Mouse (Mus musculus) G1E (cell line): Measurements from ENCODE around the gene Fads2.

ENCODE experiments used
- CTCF ChIP-seq: IDR thresholded peaks from 2 replicates; pipeline ENCODE4 v1.5.1; 2012; ENCODE audit warnings: low read depth, low read length, inconsistent platforms, mixed read lengths
- TAL1 ChIP-seq: conservative IDR thresholded peaks from 2 replicates; pipeline ENCODE4 v1.6.1; 2012; ENCODE audit warnings: low read depth, low read length, inconsistent platforms, mixed read lengths

GRCm38 (mm10) chr19:10038364-10038763, 63.2 kb downstream of the Fads2 start:
- no peak for TF ChIP-seq TAL1
- no peak for TF ChIP-seq CTCF
